Mouse (Mus musculus) limb, embryonic 15.5 days (tissue): ENCODE results near the gene Junb. TPM values are rescaled to one million over a fixed set of nuclear protein-coding genes. Genes with fewer than 3 reads are reported as not detected.

Source experiments
- ATAC-seq: fragments of 200-750 bp; cut with Nextera tagmentation; 2 replicates; pipeline ENCODE4 v1.8.0; 2017; ENCODE audit warnings: low read depth, moderate TSS enrichment; ENCODE audit not compliant: insufficient number of reproducible peaks, low FRiP score, low TSS enrichment
- H3K27ac ChIP-seq: fragments of 300-500 bp; sonication (generic); 2 replicates; pipeline ENCODE4 v1.5.1; 2015; ENCODE audit warnings: moderate library complexity, mild to moderate bottlenecking, inconsistent platforms
- H3K27me3 ChIP-seq: fragments of 300-500 bp; sonication (generic); 2 replicates; pipeline ENCODE4 v1.6.1; 2015; ENCODE audit warnings: inconsistent platforms
- H3K36me3 ChIP-seq: fragments of 300-500 bp; sonication (generic); 2 replicates; pipeline ENCODE4 v1.6.1; 2015; ENCODE audit warnings: inconsistent platforms
- H3K4me1 ChIP-seq: fragments of 300-500 bp; sonication (generic); 2 replicates; pipeline ENCODE4 v1.6.1; 2015; ENCODE audit warnings: inconsistent platforms
- H3K4me2 ChIP-seq: fragments of 300-500 bp; sonication (generic); 2 replicates; pipeline ENCODE4 v1.6.1; 2015; ENCODE audit warnings: mild to moderate bottlenecking, inconsistent platforms
- H3K4me3 ChIP-seq: fragments of 300-500 bp; sonication (generic); 2 replicates; pipeline ENCODE4 v1.5.1; 2015; ENCODE audit warnings: mild to moderate bottlenecking, inconsistent platforms
- H3K9ac ChIP-seq: fragments of 300-500 bp; sonication (generic); 2 replicates; pipeline ENCODE4 v1.6.1; 2015; ENCODE audit warnings: inconsistent platforms
- H3K9me3 ChIP-seq: fragments of 300-500 bp; sonication (generic); 2 replicates; pipeline ENCODE4 v1.6.1; 2016; ENCODE audit warnings: inconsistent platforms
- WGBS: fragments of 180-500 bp; shearing (Covaris S2); methylation state at CpG from one replicate; pipeline ENCODE4 v1.1.7; 2015; 5-methylcytosine and 5-hydroxymethylcytosine counted together
- polyA plus RNA-seq: library from polyadenylated mRNA; unstranded; fragments of >200 nt; fragmentation: Nextera tagmentation; extraction: Ambion mirVana; gene quantifications from 2 replicates; pipeline ENCODE4 v1.2.1, GENCODE M21; 2015

The Junb gene
- polyA plus RNA-seq, 1 experiment from 2014 or later: 30.4 TPM

GRCm38 (mm10) chr8:84986379-84986945 lies 7.9 kb upstream of the Junb start:
- Histone ChIP-seq H3K4me2 (peak overlapping the region; percentile 95), H3K9me3 (no peaks in the 10 kb centered on the region), H3K27ac (peak overlapping the region; percentile 81; the same call in 1 of the 2 replicates), H3K4me3 (peak overlapping the region; percentile 51), H3K36me3 (no peaks in the 10 kb centered on the region), H3K4me1 (peaks cover 47% of the 10 kb centered on the region), H3K9ac (no peak overlapping the region), H3K27me3 (0 out of 2 replicates have a peak, but pooled peaks cover 4% of the 10 kb centered on the region)
- ATAC-seq: no peak
- WGBS: 31% methylated on average over 8 of the region's 8 CpGs

- ATAC-seq: no peak
- H3K27ac ChIP-seq: peak overlapping the region; percentile 81
- H3K4me3 ChIP-seq: peak overlapping the region; percentile 51
- peak overlapping the region; percentile 95 for H3K4me2 ChIP-seq
- H3K27me3 ChIP-seq: 0 out of 2 replicates have a peak, but pooled peaks cover 4% of the 10 kb centered on the region
- 1% methylated on average over 53 of the region's 53 CpGs for WGBS
- peak overlapping the region; percentile 39; the same call in 1 of the 2 replicates for H3K9ac ChIP-seq
- H3K36me3 ChIP-seq: no peaks in the 10 kb centered on the region
- H3K9me3 ChIP-seq: no peaks in the 10 kb centered on the region
- peaks cover 48% of the 10 kb centered on the region for H3K4me1 ChIP-seq
Measured at GRCm38 (mm10) chr8:84985684-84986378, 7.3 kb upstream of the Junb start.

GRCm38 (mm10) chr8:84985049-84985683 lies 6.6 kb upstream of the Junb start:
- Histone ChIP-seq H3K4me3 (peak overlapping the region; percentile 51), H3K27ac (peak overlapping the region; percentile 81), H3K4me1 (peaks cover 47% of the 10 kb centered on the region), H3K9me3 (no peaks in the 10 kb centered on the region), H3K4me2 (peak overlapping the region; percentile 95), H3K27me3 (0 out of 2 replicates have a peak, but pooled peaks cover 4% of the 10 kb centered on the region), H3K9ac (peak overlapping the region; percentile 39; the same call in 1 of the 2 replicates), H3K36me3 (no peaks in the 10 kb centered on the region)
- 1% methylated on average over 23 of the region's 23 CpGs for WGBS
- ATAC-seq: no peak

- Histone ChIP-seq H3K27ac (peak overlapping the region; percentile 81), H3K4me1 (peaks cover 51% of the 10 kb centered on the region), H3K9ac (0 out of 2 replicates have a peak overlapping the region, but pooled peaks have one; percentile 39), H3K27me3 (0 out of 2 replicates have a peak, but pooled peaks cover 4% of the 10 kb centered on the region), H3K4me2 (peak overlapping the region; percentile 95), H3K4me3 (peak overlapping the region; percentile 51; the same call in 1 of the 2 replicates), H3K9me3 (no peaks in the 10 kb centered on the region), H3K36me3 (no peaks in the 10 kb centered on the region)
- 9% methylated on average over 16 of the region's 16 CpGs for WGBS
- ATAC-seq: no peak
Measured at GRCm38 (mm10) chr8:84984294-84985048, 6.0 kb upstream of the Junb start.

- no peaks in the 10 kb centered on the region for H3K9me3 ChIP-seq
- peak overlapping the region; percentile 44; the same call in 1 of the 2 replicates for H3K27ac ChIP-seq
- WGBS: 45% methylated on average over 3 of the region's 3 CpGs
- ATAC-seq: no peak
- no peak overlapping the region for H3K9ac ChIP-seq
- peaks cover 11% of the 10 kb centered on the region for H3K27me3 ChIP-seq
- no peaks in the 10 kb centered on the region for H3K36me3 ChIP-seq
- H3K4me3 ChIP-seq: no peak overlapping the region
- H3K4me2 ChIP-seq: no peak overlapping the region
- peaks cover 66% of the 10 kb centered on the region for H3K4me1 ChIP-seq
Measured at GRCm38 (mm10) chr8:84982499-84983011, 4.0 kb upstream of the Junb start.

- no peak for ATAC-seq
- no peaks in the 10 kb centered on the region for H3K9me3 ChIP-seq
- peaks cover 18% of the 10 kb centered on the region for H3K27me3 ChIP-seq
- WGBS: 62% methylated on average over 15 of the region's 15 CpGs
- H3K36me3 ChIP-seq: no peaks in the 10 kb centered on the region
- H3K9ac ChIP-seq: no peak overlapping the region
- H3K4me3 ChIP-seq: no peak overlapping the region
- H3K4me2 ChIP-seq: no peak overlapping the region
- H3K4me1 ChIP-seq: peaks cover 73% of the 10 kb centered on the region
- H3K27ac ChIP-seq: peak overlapping the region; percentile 44; the same call in 1 of the 2 replicates
Measured at GRCm38 (mm10) chr8:84981644-84982498, 3.4 kb upstream of the Junb start.

- Histone ChIP-seq H3K9ac (no peak overlapping the region), H3K4me3 (0 out of 2 replicates have a peak overlapping the region, but pooled peaks have one; percentile 55), H3K27me3 (peaks cover 15% of the 10 kb centered on the region), H3K4me1 (peaks cover 76% of the 10 kb centered on the region), H3K36me3 (no peaks in the 10 kb centered on the region), H3K4me2 (peak overlapping the region; percentile 96), H3K9me3 (no peaks in the 10 kb centered on the region), H3K27ac (peak overlapping the region; percentile 65)
- WGBS: 26% methylated on average over 11 of the region's 11 CpGs
- ATAC-seq: no peak
Measured at GRCm38 (mm10) chr8:84980622-84981358, 2.3 kb upstream of the Junb start.

- 4% methylated on average over 41 of the region's 42 CpGs for WGBS
Measured at GRCm38 (mm10) chr8:84979599-84980421, 1.3 kb upstream of the Junb start.

GRCm38 (mm10) chr8:84977435-84978247 lies 877 bp downstream of the Junb start:
- ATAC-seq: no peak
- peak overlapping the region; percentile 55 for H3K4me3 ChIP-seq
- WGBS: under 1% methylated on average over 70 of the region's 70 CpGs
- peaks cover 15% of the 10 kb centered on the region for H3K27me3 ChIP-seq
- H3K36me3 ChIP-seq: peaks cover 24% of the 10 kb centered on the region
- peak overlapping the region; percentile 54 for H3K9ac ChIP-seq
- peaks cover 65% of the 10 kb centered on the region for H3K4me1 ChIP-seq
- peak overlapping the region; percentile 96 for H3K4me2 ChIP-seq
- H3K27ac ChIP-seq: peak overlapping the region; percentile 80
- H3K9me3 ChIP-seq: no peaks in the 10 kb centered on the region

More at GRCm38 (mm10) chr8:84979599-84980421, 1.3 kb upstream of the Junb start:
- H3K9ac ChIP-seq: peak overlapping the region; percentile 21; the same call in 1 of the 2 replicates
- peak overlapping the region; percentile 80 for H3K27ac ChIP-seq
- H3K9me3 ChIP-seq: no peaks in the 10 kb centered on the region
- H3K4me1 ChIP-seq: peaks cover 73% of the 10 kb centered on the region
- ATAC-seq: peak; percentile 31
- peak overlapping the region; percentile 55 for H3K4me3 ChIP-seq
- peaks cover 4% of the 10 kb centered on the region; the same call in 1 of the 2 replicates for H3K36me3 ChIP-seq
- H3K4me2 ChIP-seq: peak overlapping the region; percentile 96
- H3K27me3 ChIP-seq: peaks cover 15% of the 10 kb centered on the region
